Mouse (Mus musculus): ENCODE data around the gene Slc36a2. TPM values are rescaled to one million over a fixed set of nuclear protein-coding genes. Genes with fewer than 3 reads are reported as not detected.

Slc36a2 gene
- total RNA-seq, 2 experiments from 2014 or later, result 0.20 to 0.32 TPM

DNA sequence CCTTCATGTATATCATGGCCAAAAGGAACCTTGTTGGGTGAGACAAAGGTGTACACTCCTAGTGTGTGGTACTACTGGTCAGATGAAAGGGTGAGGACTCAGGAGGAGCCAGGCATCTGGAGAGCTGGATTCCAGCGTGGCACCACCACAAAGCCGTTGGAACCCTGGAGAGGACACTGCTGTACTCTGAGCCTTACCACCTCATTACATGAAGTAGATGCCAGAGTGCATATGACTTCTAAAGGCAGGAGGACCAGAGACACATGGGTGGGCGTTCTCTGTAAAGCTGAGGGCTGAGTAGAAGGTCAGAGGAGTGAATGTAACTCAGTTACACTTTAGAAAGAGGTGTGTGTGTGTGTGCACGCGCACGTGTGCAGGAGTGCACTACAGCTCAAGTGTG, 2.9 kb upstream of the Slc36a2 start:
- DNase-seq (ENCODE audit: low spot score in 2 of 2), result no peak
- intact Hi-C loops (cut with DNase I), result no loop called here

- DNase-seq (ENCODE audit: low spot score in 2 of 2), result no peak
- intact Hi-C loops (cut with DNase I), result no loop called here
Observed at GRCm38 (mm10) chr11:55187292-55187691, 2.4 kb upstream of the Slc36a2 start.

DNA sequence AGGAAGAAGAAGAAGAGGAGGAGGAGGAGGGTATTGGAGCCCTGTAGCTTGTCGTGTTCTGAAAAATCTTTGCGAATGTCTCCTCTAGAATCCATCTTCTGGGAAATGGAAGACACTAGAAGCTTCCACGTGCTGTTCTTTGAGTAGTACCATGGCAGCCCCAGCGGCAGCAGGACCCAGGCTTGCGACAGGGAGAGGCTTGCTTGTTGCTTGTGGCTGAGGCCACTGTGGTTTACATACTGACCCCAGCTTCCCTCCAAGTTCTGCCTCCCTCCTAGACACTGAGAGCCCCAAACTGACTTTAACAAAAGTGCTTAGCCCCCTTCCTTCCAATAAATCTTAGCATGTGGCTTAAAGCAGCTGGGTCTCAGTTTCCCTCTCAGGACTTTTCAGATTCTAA, 631 bp downstream of the Slc36a2 start:
- intact Hi-C loops (cut with DNase I), result no loop called here
- no peak for DNase-seq (ENCODE audit: low spot score in 2 of 2)

DNA sequence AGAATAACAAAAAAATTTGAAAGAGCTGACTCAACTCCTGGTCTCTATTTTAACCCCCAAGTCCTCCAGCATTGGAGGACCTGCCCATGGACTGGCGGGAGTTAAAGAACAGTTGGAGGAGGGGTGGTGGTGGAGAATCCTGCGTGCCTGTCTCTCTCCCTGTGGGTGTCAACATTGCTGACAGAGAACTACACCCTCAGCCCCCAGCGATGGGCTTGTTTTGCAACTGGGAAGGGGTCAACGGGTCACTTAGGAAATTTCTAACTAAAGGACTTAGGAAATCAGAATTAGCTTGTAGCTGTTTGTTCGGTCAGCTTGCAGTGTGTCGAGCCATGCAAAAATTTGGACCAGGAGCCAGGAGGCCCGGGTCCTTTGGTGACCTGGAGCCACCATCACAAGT, 1.8 kb downstream of the Slc36a2 start:
- intact Hi-C loops (cut with DNase I), result no loop called here
- DNase-seq (ENCODE audit: low spot score in 2 of 2), result no peak

DNA sequence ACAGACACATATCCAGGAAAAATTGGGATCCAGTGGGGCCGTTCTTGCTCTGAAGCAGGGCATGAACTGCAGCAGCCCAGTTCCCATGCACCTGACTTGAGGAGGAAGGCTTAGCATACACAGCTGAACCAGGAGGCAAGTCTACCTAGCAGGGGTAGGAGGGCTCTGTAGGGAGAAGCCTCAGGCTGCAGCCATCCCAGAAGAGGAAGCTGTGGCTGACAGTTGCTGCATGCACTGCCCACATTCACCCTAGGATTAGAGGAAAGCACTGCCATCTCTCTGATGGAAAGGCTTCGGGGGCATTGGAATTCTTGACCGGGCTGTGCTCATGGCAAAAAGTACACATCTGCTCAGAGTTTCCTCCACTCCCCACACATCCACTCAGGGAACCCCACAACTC, 5.0 kb downstream of the Slc36a2 start:
- no peak for DNase-seq (ENCODE audit: low spot score in 2 of 2)
- intact Hi-C loops (cut with DNase I), result no loop called here

DNA sequence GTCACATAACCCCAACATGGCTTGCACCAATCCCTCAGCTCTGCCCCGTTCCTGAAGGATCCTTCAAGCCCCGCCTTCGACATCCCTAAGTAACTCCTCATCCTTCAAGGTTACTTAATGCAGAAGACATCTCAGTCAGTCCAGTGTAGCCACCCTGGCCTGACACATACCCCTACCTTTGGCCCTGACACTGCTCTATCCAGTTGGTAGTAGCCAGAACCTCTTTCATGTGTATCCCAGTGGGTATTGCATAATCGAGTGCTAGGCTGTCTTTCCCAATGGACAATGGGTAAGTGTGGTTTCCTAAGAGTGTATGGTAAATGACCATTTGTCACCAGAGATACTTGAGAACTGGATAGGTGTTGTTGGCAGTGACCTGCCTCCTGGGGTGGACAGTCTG, 6.0 kb downstream of the Slc36a2 start:
- no peak for DNase-seq (ENCODE audit: low spot score in 2 of 2)
- intact Hi-C loops (cut with DNase I), result no loop called here

DNA sequence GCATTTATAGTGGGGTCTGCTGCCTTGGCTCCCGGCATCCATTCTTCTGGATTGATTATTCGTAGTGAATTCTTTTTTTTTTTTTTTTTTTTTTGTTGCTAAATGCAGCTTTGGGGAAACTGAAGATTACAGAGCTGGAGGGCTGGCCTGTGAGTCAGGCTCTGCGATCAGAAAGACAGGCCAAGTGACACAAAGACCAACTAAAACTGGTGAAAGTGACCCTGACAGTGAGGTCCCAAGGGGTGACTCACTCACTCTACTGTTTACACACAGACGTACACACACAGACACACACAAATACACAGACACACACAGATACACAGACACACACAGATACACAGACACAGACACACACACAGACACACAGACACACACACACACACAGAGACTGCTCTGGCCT, 14.4 kb downstream of the Slc36a2 start:
- DNase-seq (ENCODE audit: low spot score in 2 of 2), result no peak
- intact Hi-C loops (cut with DNase I), result no loop called here

GRCm38 (mm10) chr11:55168914-55169313, 16.0 kb downstream of the Slc36a2 start:
- no peak for DNase-seq (ENCODE audit: low spot score in 2 of 2)
- intact Hi-C loops (cut with DNase I), result no loop called here

GRCm38 (mm10) chr11:55168504-55168903, 16.4 kb downstream of the Slc36a2 start:
- DNase-seq (ENCODE audit: low spot score in 2 of 2), result no peak
- intact Hi-C loops (cut with DNase I), result no loop called here

DNA sequence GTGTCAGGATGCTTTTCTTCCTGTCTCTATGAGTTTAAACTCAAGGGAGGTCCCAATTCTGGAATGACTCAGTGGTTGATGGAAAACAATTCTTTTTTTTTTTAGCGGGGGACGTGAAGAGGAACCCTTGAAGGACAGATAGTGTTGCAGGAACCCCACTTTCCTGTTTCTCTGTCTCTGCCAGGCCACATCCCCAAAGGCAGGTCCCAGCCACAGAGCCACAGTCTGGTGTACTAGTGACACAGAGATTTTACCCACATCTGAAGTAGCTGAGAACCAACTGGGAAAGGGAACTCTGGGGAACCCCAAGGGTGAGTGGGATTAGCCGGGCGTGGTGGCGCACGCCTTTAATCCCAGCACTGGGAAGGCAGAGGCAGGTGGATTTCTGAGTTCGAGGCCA, 19.1 kb downstream of the Slc36a2 start:
- DNase-seq (ENCODE audit: low spot score in 2 of 2), result no peak
- intact Hi-C loops (cut with DNase I), result no loop called here

- intact Hi-C loops (cut with DNase I), result loop anchor here (5.0 kb wide), 1 partner anchor 73 kb away; no protein-coding TSS in a partner anchor
- peak; percentile 24 to 37 for DNase-seq (ENCODE audit: low spot score in 2 of 2)
Observed at GRCm38 (mm10) chr11:55164723-55165122, 20.2 kb downstream of the Slc36a2 start.

- peak; percentile 48 to 55 for DNase-seq (ENCODE audit: low spot score in 2 of 2)
- intact Hi-C loops (cut with DNase I), result loop anchor here (2.0 to 5.0 kb wide), 2 partner anchors 75 to 222 kb away; no protein-coding TSS in a partner anchor
Observed at GRCm38 (mm10) chr11:55162670-55163069, 22.2 kb downstream of the Slc36a2 start.

GRCm38 (mm10) chr11:55158785-55159359, 26.0 kb downstream of the Slc36a2 start:
- DNase-seq (ENCODE audit: low spot score in 2 of 2), result peak; percentile 52 to 78
- intact Hi-C loops (cut with DNase I), result loop anchor here (5.0 kb wide), 2 partner anchors 72 to 112 kb away; no protein-coding TSS in a partner anchor

DNA sequence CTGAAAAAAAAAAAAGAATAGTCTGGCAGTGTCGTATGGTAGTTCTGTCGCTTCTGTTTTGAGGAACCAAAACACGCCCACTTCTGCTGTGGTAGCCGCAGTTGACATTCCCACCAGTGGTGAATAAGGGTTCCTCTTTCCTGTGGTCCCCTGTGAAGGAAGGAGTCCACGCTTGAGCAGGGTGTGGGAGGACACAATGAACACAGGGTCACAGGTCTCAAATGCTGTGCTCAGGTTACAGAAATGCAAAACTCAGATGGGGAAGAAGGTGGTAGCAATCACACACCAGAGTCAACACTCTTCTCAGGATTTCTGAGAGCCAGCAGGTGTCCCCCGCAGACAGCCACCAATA, 29.8 kb downstream of the Slc36a2 start:
- intact Hi-C loops (cut with DNase I), result loop anchor here (5.0 kb wide), 2 partner anchors 68 to 108 kb away; no protein-coding TSS in a partner anchor
- no peak for DNase-seq (ENCODE audit: low spot score in 2 of 2)

GRCm38 (mm10) chr11:55154398-55155069, 30.3 kb downstream of the Slc36a2 start:
- intact Hi-C loops (cut with DNase I), result loop anchor here (5.0 kb wide), 2 partner anchors 67 to 107 kb away; no protein-coding TSS in a partner anchor
- DNase-seq (ENCODE audit: low spot score in 2 of 2), result no peak

- intact Hi-C loops (cut with DNase I), result no loop called here
- DNase-seq (ENCODE audit: low spot score in 2 of 2), result no peak
Observed at GRCm38 (mm10) chr11:55151608-55152007, 33.3 kb downstream of the Slc36a2 start, which contains the start of gene Slc36a3. Gene Slc36a3 (minus strand): TSS chr11:55151708.

GRCm38 (mm10) chr11:55148461-55148860, 36.4 kb downstream of the Slc36a2 start:
- no peak for DNase-seq (ENCODE audit: low spot score in 2 of 2)
- intact Hi-C loops (cut with DNase I), result no loop called here

- DNase-seq (ENCODE audit: low spot score in 2 of 2), result no peak
- intact Hi-C loops (cut with DNase I), result no loop called here
Observed at GRCm38 (mm10) chr11:55147423-55147822, 37.5 kb downstream of the Slc36a2 start.

- intact Hi-C loops (cut with DNase I), result no loop called here
- DNase-seq (ENCODE audit: low spot score in 2 of 2), result no peak
Observed at GRCm38 (mm10) chr11:55146855-55147254, 38.0 kb downstream of the Slc36a2 start.

DNA sequence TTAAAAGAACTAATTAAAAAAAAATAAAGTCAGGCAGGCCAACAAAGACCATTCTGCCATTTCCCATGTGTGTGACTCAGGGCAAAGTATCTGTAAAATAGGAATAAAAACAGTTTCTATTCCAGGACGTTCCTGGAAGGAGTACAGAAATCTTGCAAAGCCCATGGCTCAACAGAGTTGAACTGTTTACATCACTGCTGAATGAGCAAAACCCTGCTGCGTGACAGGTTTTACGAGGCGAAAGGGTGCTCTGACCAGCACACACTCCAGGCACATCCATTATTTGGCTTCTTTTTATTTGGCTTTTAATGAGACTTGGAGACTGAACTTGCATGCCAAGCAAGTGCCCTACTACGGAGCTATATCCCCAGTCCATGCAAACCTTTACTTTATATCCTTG, 40.9 kb downstream of the Slc36a2 start:
- no peak for DNase-seq (ENCODE audit: low spot score in 2 of 2)
- intact Hi-C loops (cut with DNase I), result no loop called here

DNA sequence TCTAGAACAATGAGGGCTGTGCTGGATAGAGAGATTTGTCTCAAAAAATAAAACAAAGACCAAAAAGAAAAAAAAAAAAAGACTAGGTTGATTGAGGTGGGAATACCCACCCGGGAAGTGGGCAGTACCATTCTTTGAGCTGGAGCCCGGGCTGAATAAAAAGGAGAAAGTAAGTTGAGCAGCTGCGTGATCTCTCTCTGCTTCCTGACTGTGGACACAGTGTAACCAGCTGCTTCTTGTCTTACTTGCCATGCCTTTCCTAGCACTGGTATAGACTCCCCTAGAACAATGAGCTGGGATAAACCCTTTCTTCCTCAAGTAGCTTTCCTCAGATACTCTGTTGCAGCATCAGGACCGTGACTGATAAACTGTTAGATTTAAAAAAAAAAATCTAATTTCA, 43.4 kb downstream of the Slc36a2 start:
- intact Hi-C loops (cut with DNase I), result no loop called here

More for the DNA sequence above, 43.4 kb downstream of the Slc36a2 start:
- DNase-seq (ENCODE audit: low spot score in 2 of 2), result no peak
